Mouse (Mus musculus) cerebellum, adult 8-10 months (tissue): ENCODE measurements around the gene Cd63.
A peak's percentile ranks its signal among the peaks of the same experiment; 100 is the strongest.

Experiments used
- DNase-seq: peaks from one replicate; pipeline ENCODE4 v3.0.0; 2022

Cd63 gene

GRCm38 (mm10) chr10:128908778-128909448 lies 8.1 kb downstream of the Cd63 start:
- DNase-seq = no peak

GRCm38 (mm10) chr10:128909567-128910028 lies 8.8 kb downstream of the Cd63 start:
- peak; percentile 53 for DNase-seq

GRCm38 (mm10) chr10:128910066-128910841 lies 9.5 kb downstream of the Cd63 start:
- no peak for DNase-seq

- no peak for DNase-seq
Observed at GRCm38 (mm10) chr10:128911430-128911829, 10.6 kb downstream of the Cd63 start.

GRCm38 (mm10) chr10:128912268-128912667 lies 11.5 kb downstream of the Cd63 start:
- no peak for DNase-seq

GRCm38 (mm10) chr10:128912791-128913190 lies 12.0 kb downstream of the Cd63 start:
- DNase-seq = no peak

GRCm38 (mm10) chr10:128913219-128913618 lies 12.4 kb downstream of the Cd63 start:
- DNase-seq = peak; percentile 95

GRCm38 (mm10) chr10:128913696-128914095 lies 12.9 kb downstream of the Cd63 start:
- DNase-seq = no peak

GRCm38 (mm10) chr10:128915550-128915949 lies 14.8 kb downstream of the Cd63 start:
- no peak for DNase-seq

GRCm38 (mm10) chr10:128916665-128917064 lies 15.9 kb downstream of the Cd63 start:
- DNase-seq = no peak

- DNase-seq = no peak
Observed at GRCm38 (mm10) chr10:128917400-128917799, 16.6 kb downstream of the Cd63 start.

GRCm38 (mm10) chr10:128918246-128918645 lies 17.5 kb downstream of the Cd63 start:
- peak; percentile 98 for DNase-seq

GRCm38 (mm10) chr10:128919203-128919631 lies 18.4 kb downstream of the Cd63 start:
- DNase-seq = no peak

- DNase-seq = no peak
Observed at GRCm38 (mm10) chr10:128919966-128920365, 19.2 kb downstream of the Cd63 start.

GRCm38 (mm10) chr10:128920736-128921161 lies 20.0 kb downstream of the Cd63 start:
- DNase-seq = no peak

- DNase-seq = no peak
Observed at GRCm38 (mm10) chr10:128921251-128921650, 20.5 kb downstream of the Cd63 start.

- no peak for DNase-seq
Observed at GRCm38 (mm10) chr10:128921883-128922821, 21.4 kb downstream of the Cd63 start.

GRCm38 (mm10) chr10:128922822-128923012 lies 21.9 kb downstream of the Cd63 start, which contains the start of gene Rdh5:
Rdh5 (minus strand) TSS chr10:128922888.
- no peak for DNase-seq

GRCm38 (mm10) chr10:128923013-128923691 lies 22.4 kb downstream of the Cd63 start:
- DNase-seq = peak; percentile 94

GRCm38 (mm10) chr10:128923935-128924334 lies 23.1 kb downstream of the Cd63 start, which contains the start of gene Bloc1s1:
Bloc1s1 (minus strand) TSS chr10:128924035.
- DNase-seq = no peak

GRCm38 (mm10) chr10:128928356-128928755 lies 27.6 kb downstream of the Cd63 start:
- DNase-seq = no peak

GRCm38 (mm10) chr10:128929638-128930378 lies 29.0 kb downstream of the Cd63 start:
- DNase-seq = no peak
